Mouse (Mus musculus): ENCODE measurements around the gene Prpf39. TPM values are rescaled to one million over a fixed set of nuclear protein-coding genes. Genes with fewer than 3 reads are reported as not detected.
A peak's percentile ranks its signal among the peaks of the same experiment; 100 is the strongest.

The Prpf39 gene
- polyA plus RNA-seq (2015; fragmentation: Nextera tagmentation; extraction: Ambion mirVana): 68.1 and 76.9 TPM in 2 replicates

DNA sequence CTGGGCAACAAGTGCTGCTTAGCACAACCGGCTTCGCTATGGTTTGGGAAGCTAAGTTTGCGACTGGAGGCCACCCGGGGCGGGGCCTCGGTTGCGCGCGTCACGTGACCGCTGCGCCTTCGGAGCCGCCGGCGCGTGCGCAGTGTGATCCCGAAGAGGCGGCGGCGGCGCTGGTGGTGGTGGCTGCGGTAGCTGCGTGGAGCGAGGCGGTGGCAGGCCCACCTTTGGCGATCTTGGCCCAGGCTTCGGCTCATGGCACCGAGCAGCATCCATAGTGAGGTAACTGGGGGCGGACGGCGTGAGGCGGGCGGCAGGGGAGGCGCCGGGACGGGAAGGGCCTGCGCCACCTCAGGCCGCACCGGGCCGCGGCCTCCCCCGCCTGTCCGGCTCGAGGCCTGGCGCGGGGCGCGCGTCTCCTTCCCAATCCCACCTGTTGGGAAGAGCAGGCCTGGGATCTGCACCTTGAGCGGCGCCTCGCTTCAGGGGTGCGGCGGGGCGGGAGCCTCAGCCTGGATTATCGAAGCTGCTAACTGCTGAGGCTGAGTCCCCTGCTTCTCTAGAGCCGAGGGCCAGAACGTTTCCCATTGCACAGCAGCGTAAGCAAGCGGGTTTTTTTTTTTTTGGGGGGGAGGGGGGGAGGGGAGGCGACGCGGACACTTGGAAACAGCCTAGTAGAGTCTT, at the start of gene Prpf39:
Gene Prpf39, plus strand, starts transcription at position 144 of the 681 bp plus-strand sequence.
- H3K27me3 ChIP-seq: no peaks in the 10 kb centered on the region
- H3K27ac ChIP-seq: peak within 1 kb of the TSS; percentile 89
- no peaks in the 10 kb centered on the region for H3K9me3 ChIP-seq
- WGBS: under 1% methylated on average over 57 of the region's 65 CpGs
- H3K4me2 ChIP-seq: peak within 1 kb of the TSS; percentile 73
- no peaks in the 10 kb centered on the region for H3K36me3 ChIP-seq
- ATAC-seq (ENCODE audit: insufficient number of reproducible peaks, insufficient read depth, low FRiP score, low TSS enrichment, low read depth): peak; percentile 94
- peak within 1 kb of the TSS; percentile 97 for H3K9ac ChIP-seq
- peak within 1 kb of the TSS; percentile 93 for H3K4me3 ChIP-seq
- peaks cover 18% of the 10 kb centered on the region for H3K4me1 ChIP-seq

DNA sequence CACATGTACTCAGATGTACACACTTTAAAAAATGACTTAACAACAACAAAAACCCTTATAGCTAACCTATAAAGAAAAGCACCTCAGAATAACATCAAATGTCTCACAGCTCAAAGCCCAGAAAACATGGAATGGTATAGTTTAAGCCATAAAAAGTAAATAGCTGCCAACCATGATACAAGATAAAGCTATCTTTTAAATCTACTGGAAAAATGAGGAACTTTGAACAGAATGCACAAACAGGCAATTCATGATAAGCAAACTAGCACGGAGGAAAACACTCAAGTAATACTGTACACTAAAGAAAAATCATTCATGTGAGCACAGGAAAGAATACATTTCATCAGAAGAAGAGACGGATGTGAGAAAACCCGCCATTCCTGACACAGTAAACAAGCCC, 28.4 kb upstream of the Prpf39 start:
- ATAC-seq (ENCODE audit: insufficient number of reproducible peaks, insufficient read depth, low FRiP score, low TSS enrichment, low read depth): no peak
- H3K4me1 ChIP-seq: no peaks in the 10 kb centered on the region
- peaks cover 70% of the 10 kb centered on the region for H3K36me3 ChIP-seq
- H3K9ac ChIP-seq: no peak overlapping the region
- no peak overlapping the region for H3K4me2 ChIP-seq
- no peak overlapping the region for H3K4me3 ChIP-seq
- H3K27ac ChIP-seq: no peak overlapping the region
- H3K27me3 ChIP-seq: no peaks in the 10 kb centered on the region
- 93% methylated on average over 3 of the region's 3 CpGs for WGBS
- no peaks in the 10 kb centered on the region for H3K9me3 ChIP-seq

DNA sequence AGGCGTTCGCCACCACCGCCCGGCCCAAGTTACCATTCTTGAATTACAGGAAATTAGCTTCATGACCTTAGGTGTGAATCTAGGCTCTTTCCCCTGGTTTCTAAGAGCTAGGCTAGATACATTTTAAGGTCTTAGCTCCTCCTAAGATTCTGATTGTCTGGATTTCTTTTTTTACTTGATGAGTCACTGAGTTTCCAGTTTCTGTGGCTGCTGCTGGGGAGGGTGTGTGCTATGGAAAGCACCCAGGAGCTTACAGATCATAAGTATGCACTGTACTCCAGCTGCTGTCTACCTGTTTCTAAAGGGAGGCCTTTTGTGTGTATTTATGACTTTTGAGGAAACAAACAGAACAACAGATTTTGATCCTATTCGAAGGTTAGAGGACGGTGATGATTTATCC, 13.3 kb upstream of the Prpf39 start:
- no peak for ATAC-seq (ENCODE audit: insufficient number of reproducible peaks, insufficient read depth, low FRiP score, low TSS enrichment, low read depth)
- H3K4me3 ChIP-seq: no peak overlapping the region
- 93% methylated on average over 6 of the region's 6 CpGs for WGBS

DNA sequence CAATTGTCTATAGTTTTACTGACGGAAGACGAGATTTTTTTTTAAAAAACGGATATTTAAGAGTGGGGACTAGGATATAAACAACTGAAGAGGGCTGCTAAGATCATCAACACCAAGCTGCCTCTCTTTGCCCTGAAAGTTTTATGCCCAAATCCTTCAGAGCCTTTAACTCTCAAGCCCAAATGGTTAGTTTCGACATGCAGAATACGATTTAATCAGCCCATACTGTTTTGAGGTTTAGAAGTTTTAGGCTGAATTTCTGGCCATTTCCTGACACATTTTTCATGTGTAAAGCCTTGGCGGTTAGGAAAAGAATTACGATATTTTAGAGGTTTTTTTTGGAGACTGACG, 319 bp upstream of the Prpf39 start:
- Histone ChIP-seq H3K4me3 (peak overlapping the region; percentile 93), H3K27me3 (no peaks in the 10 kb centered on the region), H3K4me2 (peak overlapping the region; percentile 73), H3K36me3 (no peaks in the 10 kb centered on the region), H3K9ac (peak overlapping the region; percentile 97; the same call in 1 of the 2 replicates), H3K9me3 (no peaks in the 10 kb centered on the region), H3K4me1 (peaks cover 18% of the 10 kb centered on the region), H3K27ac (peak overlapping the region; percentile 89; the same call in 1 of the 2 replicates)
- 46% methylated on average over 8 of the region's 8 CpGs for WGBS
- no peak for ATAC-seq (ENCODE audit: insufficient number of reproducible peaks, insufficient read depth, low FRiP score, low TSS enrichment, low read depth)

More for the DNA sequence above, 13.3 kb upstream of the Prpf39 start:
- Histone ChIP-seq H3K9me3 (no peaks in the 10 kb centered on the region), H3K4me1 (no peaks in the 10 kb centered on the region), H3K36me3 (peaks cover 20% of the 10 kb centered on the region), H3K4me2 (no peak overlapping the region), H3K27ac (no peak overlapping the region), H3K9ac (no peak overlapping the region), H3K27me3 (no peaks in the 10 kb centered on the region)

DNA sequence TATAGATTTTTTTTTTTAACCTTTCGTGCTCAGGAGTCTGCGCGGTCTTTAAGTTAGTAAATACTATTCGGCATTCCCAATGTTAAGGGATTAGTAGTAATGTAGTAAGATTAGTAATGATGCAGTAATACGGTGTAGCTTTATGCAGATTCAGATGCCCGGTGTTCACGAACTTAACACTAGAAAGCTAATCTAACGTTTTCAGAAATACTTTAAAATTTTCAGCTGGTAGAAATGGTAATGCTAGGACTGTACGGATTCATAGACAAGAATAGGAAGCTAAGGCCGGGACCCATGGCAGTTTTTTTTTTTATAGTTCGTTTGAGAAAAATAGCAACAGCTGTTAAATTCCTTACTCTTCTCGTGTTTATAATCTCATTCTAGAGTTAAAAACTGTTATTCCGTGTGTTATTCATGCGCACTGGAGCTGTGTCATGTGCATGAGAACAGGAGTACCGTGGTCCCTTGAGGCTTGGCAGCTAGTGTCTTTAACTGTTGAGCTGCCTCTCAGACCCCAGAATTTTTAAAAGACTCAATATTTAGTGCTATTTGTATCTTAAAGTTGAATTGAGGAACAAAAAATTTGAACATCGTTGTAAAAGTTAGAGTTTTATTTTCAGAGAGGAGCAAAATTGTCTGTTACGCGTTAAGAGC, 886 bp downstream of the Prpf39 start:
- H3K9ac ChIP-seq: peak overlapping the region; percentile 97
- H3K4me3 ChIP-seq: peak overlapping the region; percentile 93
- no peak for ATAC-seq (ENCODE audit: insufficient number of reproducible peaks, insufficient read depth, low FRiP score, low TSS enrichment, low read depth)
- H3K9me3 ChIP-seq: no peaks in the 10 kb centered on the region
- no peaks in the 10 kb centered on the region for H3K36me3 ChIP-seq
- H3K27ac ChIP-seq: no peak overlapping the region
- H3K4me2 ChIP-seq: peak overlapping the region; percentile 73
- H3K27me3 ChIP-seq: no peaks in the 10 kb centered on the region
- peaks cover 18% of the 10 kb centered on the region for H3K4me1 ChIP-seq
- WGBS: 13% methylated on average over 18 of the region's 18 CpGs

DNA sequence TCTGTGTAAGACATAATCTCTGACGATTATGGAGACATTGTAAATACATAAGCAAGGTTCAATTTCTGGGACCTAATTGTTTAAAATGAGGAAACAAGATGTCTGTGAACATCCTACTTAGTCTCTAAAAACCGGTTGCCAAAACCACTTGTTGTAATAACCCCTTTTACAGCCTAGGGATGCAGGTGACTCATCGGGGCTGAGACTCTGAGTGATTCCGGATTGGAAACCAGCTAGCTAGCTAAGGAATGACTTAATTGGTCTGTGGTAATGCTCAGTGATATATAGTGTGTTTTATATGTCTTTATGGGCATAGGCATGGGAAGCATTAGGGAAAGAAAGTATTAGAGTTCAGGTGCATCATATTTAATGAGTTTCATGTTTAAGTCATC, 1.4 kb downstream of the Prpf39 start:
- H3K27me3 ChIP-seq: no peaks in the 10 kb centered on the region
- H3K9me3 ChIP-seq: no peaks in the 10 kb centered on the region
- ATAC-seq (ENCODE audit: insufficient number of reproducible peaks, insufficient read depth, low FRiP score, low TSS enrichment, low read depth): no peak
- H3K4me1 ChIP-seq: peaks cover 18% of the 10 kb centered on the region
- H3K9ac ChIP-seq: peak overlapping the region; percentile 97; the same call in 1 of the 2 replicates
- peak overlapping the region; percentile 73 for H3K4me2 ChIP-seq
- no peak overlapping the region for H3K27ac ChIP-seq
- H3K4me3 ChIP-seq: peak overlapping the region; percentile 93
- WGBS: 37% methylated on average over 4 of the region's 4 CpGs
- H3K36me3 ChIP-seq: 0 out of 2 replicates have a peak, but pooled peaks cover 3% of the 10 kb centered on the region

DNA sequence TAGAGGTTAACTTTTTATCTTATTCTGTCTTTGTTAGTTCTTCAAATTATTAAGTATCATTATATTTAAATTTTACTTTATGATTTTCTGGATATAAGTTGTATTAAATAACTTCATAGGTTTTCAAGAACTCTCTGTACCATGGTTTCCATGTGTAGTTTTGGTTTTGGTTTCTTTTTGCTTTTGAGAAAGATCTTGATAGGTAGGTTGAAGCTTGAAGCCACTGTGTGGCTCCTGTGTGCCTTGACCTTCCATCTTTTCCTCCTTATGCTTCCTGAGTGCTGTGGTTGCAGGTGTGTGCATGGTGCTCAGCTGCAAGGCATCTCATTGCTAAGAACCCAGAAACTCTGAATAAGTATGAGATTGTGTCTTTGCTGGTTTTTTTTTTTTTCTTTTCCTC, 12.7 kb downstream of the Prpf39 start:
- H3K27ac ChIP-seq: no peak overlapping the region
- no peaks in the 10 kb centered on the region for H3K4me1 ChIP-seq
- no peak overlapping the region for H3K9ac ChIP-seq
- H3K27me3 ChIP-seq: no peaks in the 10 kb centered on the region
- peaks cover 37% of the 10 kb centered on the region for H3K36me3 ChIP-seq
- H3K9me3 ChIP-seq: no peaks in the 10 kb centered on the region
- H3K4me2 ChIP-seq: no peak overlapping the region
- ATAC-seq (ENCODE audit: insufficient number of reproducible peaks, insufficient read depth, low FRiP score, low TSS enrichment, low read depth): no peak
- no peak overlapping the region for H3K4me3 ChIP-seq

DNA sequence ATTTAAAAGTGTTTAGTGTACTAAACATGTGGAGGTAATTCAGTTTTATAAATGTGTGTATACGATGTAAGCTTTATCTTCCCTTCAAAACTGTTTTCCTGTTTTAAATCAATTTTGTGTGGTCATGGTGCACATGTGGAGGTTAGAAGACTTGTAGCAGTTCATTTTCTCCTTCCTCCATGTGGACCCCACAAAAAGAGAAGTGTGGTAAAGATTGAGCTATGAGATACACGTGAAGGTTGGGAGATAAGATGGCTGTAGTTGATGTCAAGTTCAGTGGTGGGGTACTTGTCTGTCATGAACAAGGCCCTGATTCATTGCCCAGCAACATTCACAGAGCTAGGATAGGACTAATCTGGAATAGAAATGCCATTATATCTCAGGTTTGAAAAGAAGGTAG, 22.1 kb downstream of the Prpf39 start:
- Histone ChIP-seq H3K36me3 (peaks cover 64% of the 10 kb centered on the region), H3K4me2 (no peak overlapping the region), H3K27me3 (no peaks in the 10 kb centered on the region), H3K4me1 (no peaks in the 10 kb centered on the region), H3K9me3 (no peaks in the 10 kb centered on the region), H3K4me3 (no peak overlapping the region), H3K9ac (no peak overlapping the region), H3K27ac (no peak overlapping the region)
- ATAC-seq (ENCODE audit: insufficient number of reproducible peaks, insufficient read depth, low FRiP score, low TSS enrichment, low read depth): no peak
- 68% methylated on average over 2 of the region's 2 CpGs for WGBS

DNA sequence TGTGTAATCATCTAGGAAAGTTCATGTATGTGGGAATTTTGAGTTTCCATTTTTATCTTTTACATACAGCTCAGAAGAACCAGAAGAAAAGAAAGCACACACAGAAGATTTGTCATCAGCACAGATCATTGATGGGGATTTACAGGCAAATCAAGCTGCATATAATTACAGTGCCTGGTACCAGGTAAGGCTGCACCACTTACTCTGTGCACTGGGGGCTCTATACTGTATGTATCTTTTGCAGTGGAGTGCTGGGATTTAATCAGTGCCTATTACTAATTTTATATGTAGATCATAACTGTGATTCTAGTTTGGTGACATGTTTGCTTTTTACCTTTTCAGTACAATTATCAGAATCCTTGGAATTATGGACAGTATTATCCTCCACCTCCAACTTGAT, 24.9 kb downstream of the Prpf39 start:
- Histone ChIP-seq H3K27me3 (no peaks in the 10 kb centered on the region), H3K4me1 (no peaks in the 10 kb centered on the region), H3K4me2 (no peak overlapping the region), H3K27ac (no peak overlapping the region), H3K9ac (no peak overlapping the region), H3K4me3 (no peak overlapping the region), H3K36me3 (peaks cover 71% of the 10 kb centered on the region), H3K9me3 (no peaks in the 10 kb centered on the region)
- ATAC-seq (ENCODE audit: insufficient number of reproducible peaks, insufficient read depth, low FRiP score, low TSS enrichment, low read depth): no peak

DNA sequence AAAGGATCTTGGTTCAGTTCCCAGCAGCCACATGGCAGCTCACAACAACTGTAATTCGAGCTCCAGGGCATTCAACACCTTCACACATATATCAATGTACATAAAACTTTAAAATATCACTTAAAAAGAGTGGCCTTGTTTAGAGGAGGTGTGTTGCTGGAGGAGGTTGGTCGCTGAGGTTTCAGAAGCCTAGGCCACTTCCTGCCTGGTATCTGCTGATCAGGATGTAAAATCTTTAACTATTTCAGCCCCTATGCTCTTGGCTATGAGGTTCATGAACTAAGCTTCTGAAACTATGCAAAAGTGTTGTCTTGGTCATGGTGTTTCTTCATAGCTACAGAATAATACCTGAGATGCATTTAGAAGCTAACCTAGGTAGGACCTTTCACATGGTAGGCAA, 29.1 kb downstream of the Prpf39 start:
- H3K27me3 ChIP-seq: no peaks in the 10 kb centered on the region
- H3K36me3 ChIP-seq: peaks cover 66% of the 10 kb centered on the region
- H3K4me1 ChIP-seq: no peaks in the 10 kb centered on the region
- H3K4me2 ChIP-seq: no peak overlapping the region
- no peak overlapping the region for H3K27ac ChIP-seq
- H3K9ac ChIP-seq: no peak overlapping the region
- H3K4me3 ChIP-seq: no peak overlapping the region
- 70% methylated on average over 2 of the region's 2 CpGs for WGBS
- no peaks in the 10 kb centered on the region for H3K9me3 ChIP-seq
- no peak for ATAC-seq (ENCODE audit: insufficient number of reproducible peaks, insufficient read depth, low FRiP score, low TSS enrichment, low read depth)

DNA sequence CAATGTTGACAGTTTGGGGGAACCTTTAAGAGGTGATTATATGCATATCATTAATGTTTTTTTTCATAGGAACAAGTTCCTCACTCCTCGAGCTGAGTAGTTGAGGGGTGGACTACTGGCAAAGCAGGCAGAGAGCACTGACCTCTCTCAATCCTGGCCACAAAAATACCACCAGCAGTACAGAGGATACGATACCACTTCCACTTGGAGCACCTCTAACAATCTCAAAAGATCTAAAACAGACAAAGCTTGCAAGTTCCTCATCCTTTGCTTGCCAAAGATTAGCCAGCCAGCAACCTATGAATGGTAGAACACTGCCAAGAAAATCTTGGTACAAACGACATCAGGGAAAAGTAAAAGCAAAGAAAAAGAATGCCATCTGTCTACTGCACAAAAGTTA, 30.1 kb downstream of the Prpf39 start:
- no peaks in the 10 kb centered on the region for H3K4me1 ChIP-seq
- H3K9me3 ChIP-seq: no peaks in the 10 kb centered on the region
- WGBS: 67% methylated on average over 3 of the region's 3 CpGs
- no peak overlapping the region for H3K4me3 ChIP-seq
- H3K27me3 ChIP-seq: no peaks in the 10 kb centered on the region
- H3K27ac ChIP-seq: no peak overlapping the region
- H3K9ac ChIP-seq: no peak overlapping the region
- no peak for ATAC-seq (ENCODE audit: insufficient number of reproducible peaks, insufficient read depth, low FRiP score, low TSS enrichment, low read depth)
- H3K4me2 ChIP-seq: no peak overlapping the region
- peaks cover 56% of the 10 kb centered on the region for H3K36me3 ChIP-seq

DNA sequence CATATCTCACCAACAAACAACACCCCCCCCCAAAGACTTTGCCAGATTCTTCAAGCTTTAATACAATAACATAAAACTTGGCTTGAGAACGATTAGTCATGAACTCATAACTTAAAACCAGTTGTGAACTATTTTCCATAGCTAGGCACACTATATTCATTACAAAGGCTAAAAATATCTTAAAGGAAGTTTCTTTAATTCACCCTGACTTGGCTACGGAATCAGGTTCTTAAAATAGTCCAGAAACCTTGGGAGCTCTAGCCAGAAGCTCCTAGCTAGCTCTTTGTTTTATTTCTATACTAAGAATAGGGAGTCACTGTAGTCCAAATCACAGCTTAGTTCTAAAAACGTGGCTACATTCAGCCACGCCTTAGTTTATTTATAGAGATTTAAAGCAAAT, 32.3 kb downstream of the Prpf39 start:
- Histone ChIP-seq H3K27ac (0 out of 2 replicates have a peak overlapping the region, but pooled peaks have one; percentile 29), H3K4me1 (0 out of 2 replicates have a peak, but pooled peaks cover 5% of the 10 kb centered on the region), H3K9ac (no peak overlapping the region), H3K36me3 (peaks cover 43% of the 10 kb centered on the region), H3K27me3 (no peaks in the 10 kb centered on the region), H3K4me2 (no peak overlapping the region), H3K4me3 (no peak overlapping the region), H3K9me3 (no peaks in the 10 kb centered on the region)
- 74% methylated on average over 4 of the region's 4 CpGs for WGBS
- ATAC-seq (ENCODE audit: insufficient number of reproducible peaks, insufficient read depth, low FRiP score, low TSS enrichment, low read depth): no peak
